Mouse (Mus musculus) G1E (cell line): ENCODE measurements at regions not wholly inside any gene's neighbourhood (a gene's known extent, or its start where the extent isn't known, plus 50 kb on each side); places are given as distances from the start of the nearest gene placed in this dataset.

Experiments
- CTCF ChIP-seq: IDR thresholded peaks from 2 replicates; pipeline ENCODE4 v1.5.1; 2012; ENCODE audit warnings: low read depth, low read length, inconsistent platforms, mixed read lengths
- GATA1 ChIP-seq: IDR thresholded peaks from 2 replicates; pipeline ENCODE4 v1.6.1; 2012; ENCODE audit warnings: borderline replicate concordance, low read length, inconsistent platforms, mixed read lengths

DNA sequence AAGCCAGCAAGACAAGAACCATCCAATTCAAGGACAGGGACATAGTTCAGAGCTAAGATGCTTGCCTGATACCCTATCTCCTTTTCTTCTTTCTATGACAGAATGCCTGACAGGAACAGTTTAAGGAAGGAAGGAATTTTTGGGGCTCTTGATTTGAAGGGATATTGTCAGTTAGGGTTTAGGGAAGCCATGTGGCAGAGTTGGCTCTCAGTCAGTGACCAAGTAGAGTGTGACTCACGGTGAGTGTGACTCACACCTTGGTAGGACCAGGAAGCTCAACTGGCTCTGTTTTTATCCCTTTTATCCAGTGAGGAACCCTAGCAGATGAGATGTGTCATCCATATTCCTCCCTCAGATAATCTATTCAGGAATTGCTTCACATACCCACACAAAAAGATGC is 224.6 kb downstream of the Gm11077 start:
- TF ChIP-seq CTCF = no peak
- TF ChIP-seq GATA1 = no peak
